Mouse (Mus musculus) liver, adult 2 months (tissue): ENCODE data around the gene Lrrc4b.

ENCODE experiments used
- CTCF ChIP-seq: fragments of 200-500 bp; IDR thresholded peaks from 2 replicates; pipeline ENCODE4 v1.5.1; 2011; ENCODE audit warnings: low read depth, low read length, control low read depth
- POLR2A ChIP-seq: fragments of 200-500 bp; IDR thresholded peaks from 2 replicates; pipeline ENCODE4 v1.6.1; 2011; ENCODE audit warnings: low read length, control low read depth; ENCODE audit not compliant: insufficient read depth; ENCODE audit errors: extremely low read depth

DNA sequence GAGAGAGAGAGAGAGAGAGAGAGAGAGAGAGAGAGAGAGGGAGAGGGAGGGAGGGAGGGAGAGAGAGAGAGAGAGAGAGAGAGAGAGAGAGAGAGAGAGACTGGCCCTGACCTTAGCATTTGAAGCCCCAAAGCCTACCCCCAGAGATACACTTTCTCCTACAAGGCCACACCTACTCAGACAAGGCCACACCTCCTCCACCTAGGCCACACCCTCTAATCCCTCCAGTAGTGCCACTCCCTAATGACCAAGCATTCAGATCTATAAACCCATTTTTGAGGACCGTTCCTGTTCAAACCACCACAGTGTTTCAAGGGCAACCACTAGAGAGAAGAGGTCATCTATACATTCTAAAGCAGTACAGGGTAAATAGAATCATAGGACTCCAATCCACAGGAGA lies 27.5 kb downstream of the Lrrc4b start:
- TF ChIP-seq CTCF: no peak
- no peak for TF ChIP-seq POLR2A
